Mouse (Mus musculus) bone marrow macrophage, adult 2 months (primary cell): ENCODE results near the gene Olfr694.

Experiments
- CTCF ChIP-seq: IDR thresholded peaks from 2 replicates; pipeline ENCODE4 v1.5.1; 2012; ENCODE audit warnings: low read depth, mild to moderate bottlenecking, low read length, moderate library complexity
- POLR2A ChIP-seq: IDR thresholded peaks from 2 replicates; pipeline ENCODE4 v1.6.1; 2012; ENCODE audit warnings: mild to moderate bottlenecking, low read depth, low read length, borderline replicate concordance

GRCm38 (mm10) chr7:106737028-106737427 lies 45.4 kb upstream of the Olfr694 start:
- TF ChIP-seq CTCF: no peak
- TF ChIP-seq POLR2A: no peak
